Comparison of ENCODE assay signal across 11 mouse cellular contexts in genomic region chr17:44288320-44288719, GRCm38 (mm10).
"Had no signal": no experiment of that assay in that cellular context is flagged by ENCODE, and none has a peak within 500 bp of the region (broad histone marks: within the 10 kb centered on the region; RNA-seq: fewer than 3 reads in every experiment).

No protein-coding gene starts in this region.

- DNase-seq: liver, postnatal 0 days; lung, adult 2 months; lung, postnatal 10 days; retina, postnatal 1 day; right cerebral cortex, adult 18-20 months; right cerebral cortex, postnatal 25 days; right cerebral cortex, postnatal 4 days; spleen, adult 18-20 months; thymus, adult 2 months; thymus, postnatal 25 days; thymus, postnatal 4 days had no signal
